Mouse (Mus musculus) bone marrow macrophage, adult 2 months (primary cell): ENCODE measurements around the gene Aff3. TPM values are rescaled to one million over a fixed set of nuclear protein-coding genes. Genes with fewer than 3 reads are reported as not detected.
"Not testable (repeated sequence)": the region's sequence is repeated elsewhere in the genome, so short reads cannot be mapped to it uniquely, and the experiment has no call there.

Source experiments
- H3K27ac ChIP-seq: 2 replicates; pipeline ENCODE4 v1.5.1; 2012; ENCODE audit warnings: low read depth, low read length; ENCODE audit not compliant: insufficient read depth
- H3K4me1 ChIP-seq: 2 replicates; pipeline ENCODE4 v1.6.1; 2012; ENCODE audit warnings: low read length; ENCODE audit not compliant: control insufficient read depth, insufficient read depth
- H3K4me3 ChIP-seq: 2 replicates; pipeline ENCODE4 v1.5.1; 2012; ENCODE audit warnings: mild to moderate bottlenecking, low read length, moderate library complexity; ENCODE audit not compliant: insufficient read depth
- CTCF ChIP-seq: IDR thresholded peaks from 2 replicates; pipeline ENCODE4 v1.5.1; 2012; ENCODE audit warnings: low read depth, mild to moderate bottlenecking, low read length, moderate library complexity
- POLR2A ChIP-seq: IDR thresholded peaks from 2 replicates; pipeline ENCODE4 v1.6.1; 2012; ENCODE audit warnings: mild to moderate bottlenecking, low read depth, low read length, borderline replicate concordance
- polyA plus RNA-seq: library from polyadenylated mRNA; stranded (reverse); fragments of >200 nt; gene quantifications from 2 replicates; pipeline ENCODE4 v1.2.4, GENCODE M21; 2012; ENCODE audit not compliant: missing spikeins, insufficient read depth, insufficient read length

The Aff3 gene
- polyA plus RNA-seq, 1 experiment, result not detected

GRCm38 (mm10) chr1:38442887-38443286 is 221.9 kb downstream of the Aff3 start:
- H3K4me1 ChIP-seq, result no peaks in the 10 kb centered on the region
- H3K4me3 ChIP-seq, result no peak overlapping the region
- TF ChIP-seq POLR2A (no peak), CTCF (no peak)
- H3K27ac ChIP-seq, result no peak overlapping the region

- H3K4me1 ChIP-seq, result no peaks in the 10 kb centered on the region
These were observed 222.3 kb downstream of the Aff3 start for GRCm38 (mm10) chr1:38442479-38442878.

GRCm38 (mm10) chr1:38441800-38442199 is 223.0 kb downstream of the Aff3 start:
- TF ChIP-seq CTCF, result no peak
- TF ChIP-seq POLR2A, result no peak
- no peaks in the 10 kb centered on the region for H3K4me1 ChIP-seq
- no peak overlapping the region for H3K4me3 ChIP-seq
- no peak overlapping the region for H3K27ac ChIP-seq

More at GRCm38 (mm10) chr1:38442479-38442878, 222.3 kb downstream of the Aff3 start:
- no peak overlapping the region for H3K4me3 ChIP-seq
- H3K27ac ChIP-seq, result no peak overlapping the region
- TF ChIP-seq POLR2A, result no peak
- TF ChIP-seq CTCF, result no peak

GRCm38 (mm10) chr1:38440471-38440815 is 224.3 kb downstream of the Aff3 start:
- Histone ChIP-seq H3K4me1 (no peaks in the 10 kb centered on the region), H3K27ac (no peak overlapping the region), H3K4me3 (no peak overlapping the region)
- no peak for TF ChIP-seq POLR2A
- TF ChIP-seq CTCF, result no peak

GRCm38 (mm10) chr1:38439751-38440470 is 224.8 kb downstream of the Aff3 start:
- Histone ChIP-seq H3K27ac (no peak overlapping the region), H3K4me3 (no peak overlapping the region), H3K4me1 (no peaks in the 10 kb centered on the region)
- no peak for TF ChIP-seq CTCF
- no peak for TF ChIP-seq POLR2A

GRCm38 (mm10) chr1:38438447-38438846 is 226.3 kb downstream of the Aff3 start:
- H3K27ac ChIP-seq, result no peak overlapping the region
- H3K4me1 ChIP-seq, result no peaks in the 10 kb centered on the region
- H3K4me3 ChIP-seq, result no peak overlapping the region
- no peak for TF ChIP-seq CTCF

- Histone ChIP-seq H3K27ac (no peak overlapping the region), H3K4me1 (no peaks in the 10 kb centered on the region), H3K4me3 (no peak overlapping the region)
- TF ChIP-seq POLR2A (no peak), CTCF (no peak)
These were observed 227.1 kb downstream of the Aff3 start for GRCm38 (mm10) chr1:38437671-38438070.

- no peaks in the 10 kb centered on the region for H3K4me1 ChIP-seq
- no peak overlapping the region for H3K4me3 ChIP-seq
- H3K27ac ChIP-seq, result no peak overlapping the region
- no peak for TF ChIP-seq POLR2A
- TF ChIP-seq CTCF, result no peak
These were observed 228.0 kb downstream of the Aff3 start for GRCm38 (mm10) chr1:38436471-38437340.

GRCm38 (mm10) chr1:38430311-38430710 is 234.4 kb downstream of the Aff3 start:
- not testable (repeated sequence) for H3K4me1 ChIP-seq, H3K4me3 ChIP-seq, H3K27ac ChIP-seq
